Mouse (Mus musculus) forebrain, embryonic 15.5 days (tissue): ENCODE results near the gene Fam53b. TPM values are rescaled to one million over a fixed set of nuclear protein-coding genes. Genes with fewer than 3 reads are reported as not detected.
"Not testable (repeated sequence)": the region's sequence is repeated elsewhere in the genome, so short reads cannot be mapped to it uniquely, and the experiment has no call there.

Experiments
- ATAC-seq: fragments of 200-750 bp; cut with Nextera tagmentation; replicated peaks from 2 replicates; pipeline ENCODE4 v1.8.0; 2017; ENCODE audit warnings: mild to moderate bottlenecking, moderate TSS enrichment, moderate library complexity
- H3K27ac ChIP-seq: fragments of 300-500 bp; sonication (generic); replicated peaks from 2 replicates; pipeline ENCODE4 v1.5.1; 2015; ENCODE audit warnings: mild to moderate bottlenecking, inconsistent platforms
- H3K27me3 ChIP-seq: fragments of 300-500 bp; sonication (generic); 2 replicates; pipeline ENCODE4 v1.6.1; 2015; ENCODE audit warnings: inconsistent platforms
- H3K36me3 ChIP-seq: fragments of 300-500 bp; sonication (generic); 2 replicates; pipeline ENCODE4 v1.6.1; 2015; ENCODE audit warnings: mild to moderate bottlenecking, inconsistent platforms
- H3K4me1 ChIP-seq: fragments of 300-500 bp; sonication (generic); 2 replicates; pipeline ENCODE4 v1.6.1; 2015; ENCODE audit warnings: inconsistent platforms
- H3K4me2 ChIP-seq: fragments of 300-500 bp; sonication (generic); replicated peaks from 2 replicates; pipeline ENCODE4 v1.6.1; 2015; ENCODE audit warnings: mild to moderate bottlenecking, inconsistent platforms
- H3K4me3 ChIP-seq: fragments of 300-500 bp; sonication (generic); 2 replicates; pipeline ENCODE4 v1.5.1; 2015; ENCODE audit warnings: mild to moderate bottlenecking, inconsistent platforms
- H3K9ac ChIP-seq: fragments of 300-500 bp; sonication (generic); replicated peaks from 2 replicates; pipeline ENCODE4 v1.6.1; 2015; ENCODE audit warnings: mild to moderate bottlenecking, inconsistent platforms
- H3K9me3 ChIP-seq: fragments of 300-500 bp; sonication (generic); 2 replicates; pipeline ENCODE4 v1.6.1; 2016; ENCODE audit warnings: inconsistent platforms
- WGBS: fragments of 180-500 bp; shearing (Covaris S2); methylation state at CpG from one replicate; pipeline ENCODE4 v1.1.7; 2015; ENCODE audit warnings: mixed read lengths; 5-methylcytosine and 5-hydroxymethylcytosine counted together
- polyA plus RNA-seq: library from polyadenylated mRNA; unstranded; fragments of >200 nt; fragmentation: Nextera tagmentation; extraction: Ambion mirVana; gene quantifications from 2 replicates; pipeline ENCODE4 v1.2.1, GENCODE M21; 2015

The Fam53b gene
- polyA plus RNA-seq, 1 experiment from 2014 or later: 27.8 TPM

DNA sequence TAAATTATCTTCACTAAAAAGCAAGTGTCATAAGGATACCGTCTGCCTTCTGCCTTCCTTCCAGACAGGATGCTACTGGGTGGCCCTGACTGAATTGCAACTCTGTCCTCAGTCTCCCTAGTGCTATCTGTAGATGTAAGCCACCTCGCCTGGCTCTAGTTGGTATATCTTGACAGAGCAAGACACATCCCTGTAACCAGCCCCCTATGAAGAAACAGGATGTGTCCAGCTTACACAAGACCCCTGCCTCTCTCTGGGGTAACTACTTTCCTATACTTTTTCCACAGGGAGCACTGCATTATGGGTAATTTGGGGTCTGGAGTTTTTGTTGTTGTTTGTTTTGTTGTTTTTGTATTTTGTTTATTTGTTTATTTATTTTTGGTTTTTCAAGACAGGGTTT, 137.8 kb downstream of the Fam53b start:
- H3K27ac ChIP-seq: no peak overlapping the region
- H3K9me3 ChIP-seq: no peaks in the 10 kb centered on the region
- 91% methylated on average over 2 of the region's 2 CpGs for WGBS
- H3K4me3 ChIP-seq: no peak overlapping the region
- no peaks in the 10 kb centered on the region for H3K27me3 ChIP-seq
- ATAC-seq: no peak
- no peak overlapping the region for H3K9ac ChIP-seq
- H3K36me3 ChIP-seq: no peaks in the 10 kb centered on the region
- H3K4me2 ChIP-seq: no peak overlapping the region
- no peaks in the 10 kb centered on the region for H3K4me1 ChIP-seq

GRCm38 (mm10) chr7:132673931-132674755, 139.5 kb downstream of the Fam53b start:
- 54% methylated on average over 17 of the region's 17 CpGs for WGBS
- Histone ChIP-seq H3K9ac (no peak overlapping the region), H3K4me2 (no peak overlapping the region), H3K36me3 (no peaks in the 10 kb centered on the region), H3K4me1 (no peaks in the 10 kb centered on the region), H3K27me3 (no peaks in the 10 kb centered on the region), H3K9me3 (no peaks in the 10 kb centered on the region), H3K27ac (no peak overlapping the region), H3K4me3 (no peak overlapping the region)
- no peak for ATAC-seq

DNA sequence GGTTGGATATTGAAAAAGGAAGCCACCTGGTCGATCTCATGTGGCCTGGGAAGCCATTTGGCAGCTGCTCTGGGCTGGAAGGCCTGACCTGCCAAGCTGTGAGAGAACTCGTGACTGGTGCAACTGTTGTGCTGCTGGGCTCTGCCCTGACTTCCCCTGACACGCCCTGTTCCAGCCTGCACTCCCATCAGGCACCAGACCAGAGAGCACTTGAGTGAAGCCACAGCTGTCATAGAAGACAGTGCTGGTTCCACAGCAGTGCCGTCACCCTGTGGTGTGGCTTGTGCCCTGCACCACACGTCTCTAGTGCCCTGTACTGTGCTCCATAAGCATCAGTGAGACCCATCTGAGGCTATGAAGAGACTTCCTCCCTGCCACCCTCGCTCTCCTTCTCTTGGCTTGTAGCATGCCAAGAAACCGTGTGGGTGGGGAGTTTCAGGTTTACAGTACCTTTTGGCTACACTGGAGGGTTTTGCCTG, 141.2 kb downstream of the Fam53b start:
- 85% methylated on average over 7 of the region's 7 CpGs for WGBS
- Histone ChIP-seq H3K27me3 (no peaks in the 10 kb centered on the region), H3K27ac (no peak overlapping the region), H3K4me2 (no peak overlapping the region), H3K36me3 (no peaks in the 10 kb centered on the region), H3K4me1 (no peaks in the 10 kb centered on the region), H3K4me3 (no peak overlapping the region), H3K9ac (no peak overlapping the region), H3K9me3 (no peaks in the 10 kb centered on the region)
- no peak for ATAC-seq

DNA sequence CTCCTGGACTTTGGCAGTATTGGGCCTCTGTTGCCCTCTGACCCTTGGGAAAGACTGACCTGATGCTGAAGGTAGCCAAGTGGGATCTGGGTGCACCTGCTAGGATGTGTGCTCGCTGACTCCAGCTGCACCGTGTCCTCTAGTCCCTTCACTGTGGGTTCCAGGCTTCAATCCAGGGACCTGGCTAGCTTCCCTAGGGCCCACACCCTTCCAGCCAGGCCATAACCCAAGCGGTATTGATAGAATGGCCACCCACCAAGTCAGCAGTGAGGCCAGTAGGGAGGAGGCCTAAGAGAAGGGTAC, 142.9 kb downstream of the Fam53b start:
- no peak overlapping the region for H3K27ac ChIP-seq
- no peak overlapping the region for H3K4me2 ChIP-seq
- no peaks in the 10 kb centered on the region; the same call in 1 of the 2 replicates for H3K4me1 ChIP-seq
- 93% methylated on average over 3 of the region's 3 CpGs for WGBS
- H3K9ac ChIP-seq: no peak overlapping the region
- ATAC-seq: no peak
- H3K4me3 ChIP-seq: no peak overlapping the region
- H3K9me3 ChIP-seq: no peaks in the 10 kb centered on the region
- H3K27me3 ChIP-seq: no peaks in the 10 kb centered on the region
- H3K36me3 ChIP-seq: no peaks in the 10 kb centered on the region

DNA sequence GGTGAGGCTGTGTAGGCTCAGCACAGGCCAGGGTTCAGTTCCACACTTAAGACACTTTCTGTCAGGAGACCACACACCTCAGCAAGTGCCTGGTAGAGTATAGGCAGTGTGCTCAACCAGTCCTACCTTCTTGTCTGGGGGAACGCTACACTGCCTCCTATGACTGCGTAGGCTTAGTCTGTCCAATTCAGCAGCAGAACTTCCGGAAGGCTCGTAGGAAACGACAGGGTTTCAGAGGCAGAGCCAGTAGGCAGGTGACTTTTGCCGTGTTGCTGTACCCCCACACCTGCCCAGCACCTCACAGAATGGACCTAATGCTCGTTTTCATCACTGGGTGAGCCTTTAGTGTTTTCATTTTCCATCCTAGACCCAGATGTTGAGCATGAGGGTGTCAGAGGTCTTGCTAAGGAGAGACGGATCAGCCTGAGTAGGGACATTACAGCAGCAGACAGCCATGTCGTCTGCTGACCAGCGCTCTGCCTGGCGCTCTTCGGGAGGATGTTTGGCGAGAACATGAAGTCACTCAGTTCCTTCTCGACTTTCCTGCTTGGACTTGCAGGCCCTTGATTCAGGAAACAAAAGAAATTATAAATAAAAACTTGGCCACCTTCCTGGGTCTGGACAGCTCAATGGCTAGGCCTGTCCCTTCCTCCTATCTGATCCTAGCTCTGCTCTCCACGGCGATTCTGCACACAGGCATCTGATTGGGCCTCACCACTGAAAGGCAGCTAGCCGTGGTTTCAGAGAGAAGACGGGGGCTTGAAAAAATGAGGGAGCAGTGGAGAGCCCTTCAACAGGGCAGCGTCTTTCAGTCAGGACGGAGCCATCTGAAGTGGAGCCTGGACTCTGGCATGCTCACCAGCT, 143.5 kb downstream of the Fam53b start:
- no peak overlapping the region for H3K4me2 ChIP-seq
- H3K4me1 ChIP-seq: peaks cover 3% of the 10 kb centered on the region
- no peaks in the 10 kb centered on the region for H3K27me3 ChIP-seq
- H3K27ac ChIP-seq: no peak overlapping the region
- no peak overlapping the region for H3K4me3 ChIP-seq
- ATAC-seq: no peak
- no peaks in the 10 kb centered on the region for H3K9me3 ChIP-seq
- 89% methylated on average over 20 of the region's 20 CpGs for WGBS
- no peak overlapping the region for H3K9ac ChIP-seq
- no peaks in the 10 kb centered on the region for H3K36me3 ChIP-seq

DNA sequence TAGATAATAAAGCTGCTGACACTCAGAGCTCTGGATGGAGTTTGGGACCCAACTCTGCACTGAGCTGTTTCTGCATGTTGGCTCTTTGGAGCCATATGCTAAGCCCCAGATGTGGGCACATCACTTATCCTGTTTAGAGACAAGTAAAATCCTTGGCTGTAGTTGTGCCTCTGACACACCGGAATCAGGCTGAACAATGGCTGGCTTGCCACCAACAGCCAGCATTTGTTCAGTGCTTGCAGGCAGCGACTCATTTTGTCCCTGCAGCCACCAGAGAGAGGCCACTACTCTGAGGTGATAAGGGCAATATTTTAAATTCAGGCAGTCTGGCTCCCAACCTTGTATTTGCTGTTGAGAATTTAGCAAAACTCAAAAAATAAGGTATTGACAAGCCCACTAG, 145.1 kb downstream of the Fam53b start:
- ATAC-seq: no peak
- H3K27me3 ChIP-seq: no peaks in the 10 kb centered on the region
- no peaks in the 10 kb centered on the region for H3K36me3 ChIP-seq
- H3K9ac ChIP-seq: no peak overlapping the region
- no peak overlapping the region for H3K4me2 ChIP-seq
- H3K4me3 ChIP-seq: no peak overlapping the region
- H3K9me3 ChIP-seq: no peaks in the 10 kb centered on the region
- H3K27ac ChIP-seq: no peak overlapping the region
- WGBS: 20% methylated on average over 2 of the region's 2 CpGs
- H3K4me1 ChIP-seq: peaks cover 5% of the 10 kb centered on the region

DNA sequence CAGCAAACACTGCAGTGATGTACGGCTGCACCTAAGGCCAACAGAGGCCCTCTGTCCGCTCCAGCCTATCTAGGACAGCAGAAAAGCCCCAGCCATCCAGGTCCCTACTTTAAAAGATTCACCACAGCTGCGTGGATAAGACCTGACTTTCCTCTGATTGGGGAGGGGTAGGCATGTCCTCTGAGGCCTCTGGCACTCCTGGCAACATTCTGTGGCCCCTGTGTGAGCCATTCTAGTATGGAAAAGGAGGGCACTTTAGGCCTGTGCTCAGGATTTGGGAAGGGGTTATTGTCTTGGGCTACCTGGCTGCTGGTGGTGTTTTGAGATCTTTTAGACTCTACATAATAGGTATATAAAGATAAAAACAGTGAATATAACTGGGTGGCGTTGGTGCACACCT, 147.2 kb downstream of the Fam53b start:
- Histone ChIP-seq H3K27me3 (no peaks in the 10 kb centered on the region), H3K9ac (no peak overlapping the region), H3K27ac (no peak overlapping the region), H3K36me3 (no peaks in the 10 kb centered on the region), H3K9me3 (no peaks in the 10 kb centered on the region), H3K4me3 (no peak overlapping the region), H3K4me2 (no peak overlapping the region), H3K4me1 (peaks cover 5% of the 10 kb centered on the region)
- ATAC-seq: no peak
- 56% methylated on average over 4 of the region's 4 CpGs for WGBS

DNA sequence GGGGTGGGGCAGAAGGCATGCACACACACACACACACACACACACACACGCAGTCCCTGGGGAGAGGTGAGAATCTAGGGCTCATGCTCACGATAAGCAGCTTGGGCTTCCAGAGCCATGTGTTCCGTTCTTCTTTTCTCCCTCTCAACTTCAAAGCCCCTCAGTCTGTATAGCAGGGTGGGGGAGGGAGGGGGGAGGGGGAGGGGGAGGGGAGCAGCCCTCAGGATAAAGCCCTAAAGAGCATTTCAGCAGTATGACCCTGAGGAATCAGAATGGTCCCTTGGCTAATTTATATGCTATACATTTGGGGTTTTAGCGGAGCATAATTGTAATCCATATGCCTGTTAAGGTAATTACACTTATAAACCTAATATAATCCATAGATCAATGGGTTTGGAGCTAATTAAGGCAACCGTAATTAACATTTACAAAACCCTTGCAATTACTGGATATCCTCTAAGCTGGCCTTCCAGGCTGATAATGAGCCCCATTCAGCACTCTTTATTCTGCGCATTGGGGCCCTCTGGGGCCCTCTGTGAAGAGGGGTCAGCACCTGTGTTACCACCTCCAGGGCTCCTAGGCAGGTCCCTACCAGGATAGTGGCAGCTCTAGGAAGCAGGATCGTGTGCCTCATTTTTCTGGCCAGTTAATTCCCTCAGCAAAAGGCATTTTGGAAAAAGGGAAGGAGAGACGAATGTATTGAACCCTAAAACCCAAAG, 147.9 kb downstream of the Fam53b start:
- H3K4me1 ChIP-seq: peaks cover 5% of the 10 kb centered on the region
- H3K9ac ChIP-seq: no peak overlapping the region
- WGBS: 10% methylated on average over 8 of the region's 8 CpGs
- H3K4me3 ChIP-seq: no peak overlapping the region
- H3K36me3 ChIP-seq: no peaks in the 10 kb centered on the region
- H3K4me2 ChIP-seq: no peak overlapping the region
- H3K27ac ChIP-seq: no peak overlapping the region
- 0 out of 2 replicates have a peak, but pooled peaks have one; percentile 26 for ATAC-seq
- no peaks in the 10 kb centered on the region for H3K9me3 ChIP-seq
- H3K27me3 ChIP-seq: no peaks in the 10 kb centered on the region

GRCm38 (mm10) chr7:132664815-132665214, 148.9 kb downstream of the Fam53b start:
- Histone ChIP-seq H3K27ac (no peak overlapping the region), H3K4me1 (peaks cover 11% of the 10 kb centered on the region), H3K4me3 (no peak overlapping the region), H3K27me3 (no peaks in the 10 kb centered on the region), H3K4me2 (no peak overlapping the region), H3K9me3 (no peaks in the 10 kb centered on the region), H3K36me3 (no peaks in the 10 kb centered on the region), H3K9ac (no peak overlapping the region)
- 60% methylated on average over 6 of the region's 6 CpGs for WGBS
- ATAC-seq: no peak

DNA sequence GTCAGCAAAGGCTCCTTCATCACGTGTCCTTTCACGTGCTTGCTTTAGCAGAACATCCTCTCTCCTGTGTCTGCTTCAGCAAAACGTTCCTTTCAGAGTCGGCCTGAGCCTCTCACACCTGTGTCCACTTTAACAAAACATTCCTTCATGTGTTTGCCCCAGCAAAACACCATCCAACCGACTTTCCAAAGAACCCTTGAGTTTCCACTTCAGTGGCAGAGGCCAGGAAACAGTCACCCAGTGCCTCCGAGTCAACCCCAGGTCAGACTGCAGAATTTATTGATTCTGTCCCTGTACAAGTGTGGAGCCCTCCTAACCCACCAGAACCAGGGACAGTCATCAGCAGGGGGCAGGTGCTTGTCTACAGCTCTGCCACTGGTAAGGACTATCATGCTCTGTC, 150.9 kb downstream of the Fam53b start:
- not testable (repeated sequence) for H3K4me3 ChIP-seq, H3K27me3 ChIP-seq, H3K27ac ChIP-seq, H3K9me3 ChIP-seq, H3K9ac ChIP-seq, H3K4me2 ChIP-seq, H3K36me3 ChIP-seq, ATAC-seq
- WGBS: 80% methylated on average over 6 of the region's 6 CpGs
- peaks cover 22% of the 10 kb centered on the region for H3K4me1 ChIP-seq
